Mouse (Mus musculus): ENCODE measurements around the gene Fam92b. TPM values are rescaled to one million over a fixed set of nuclear protein-coding genes. Genes with fewer than 3 reads are reported as not detected.

Fam92b gene
- total RNA-seq, 4 experiments from 2014 or later = not detected

Other genes starting within 250 kb of the Fam92b start
- gene Crispld2, start 185.0 kb downstream of the Fam92b start, total RNA-seq (2022) = 10 to 100 TPM; 20.9 to 28.7 (median 27.4) TPM
- gene Zdhhc7, start 76.0 kb downstream of the Fam92b start, total RNA-seq (2022) = 10 to 100 TPM; 33.5 to 40.0 (median 34.3) TPM
- 10 to 100 TPM; 17.5 to 27.7 (median 22.0) TPM for gene 6430548M08Rik, start 63.3 kb downstream of the Fam92b start, total RNA-seq (2022)
- 10 to 100 TPM; 18.9 to 29.1 (median 23.3) TPM for gene Gse1, start 51.0 kb upstream of the Fam92b start, total RNA-seq (2022)